Mouse (Mus musculus) testis, adult 10 weeks (tissue): ENCODE results near the gene Porcn. TPM values are rescaled to one million over a fixed set of nuclear protein-coding genes. Genes with fewer than 3 reads are reported as not detected.

Experiments
- polyA plus RNA-seq: library from polyadenylated mRNA; stranded (reverse); fragments of 350-450 nt; fragmentation: Illumina TruSeq; extraction: RNeasy Lipid Tissue Mini Kit (QIAGEN cat#74804); gene quantifications from one replicate; pipeline ENCODE4 v1.2.3, GENCODE M21; 2014; ENCODE audit warnings: low read depth, low replicate concordance

The Porcn gene
- polyA plus RNA-seq, result 2.8 TPM

GRCm38 (mm10) chrX:8206015-8206693, at the start of gene Porcn:
Porcn (minus strand) TSS chrX:8206525.

GRCm38 (mm10) chrX:8252334-8253285, 46.3 kb upstream of the Porcn start, which contains the start of gene Ftsj1:
Ftsj1 (minus strand) TSS chrX:8252406.

GRCm38 (mm10) chrX:8193419-8193723, 13.0 kb downstream of the Porcn start, which contains the start of gene Ebp:
Ebp (minus strand) TSS chrX:8193512.

DNA sequence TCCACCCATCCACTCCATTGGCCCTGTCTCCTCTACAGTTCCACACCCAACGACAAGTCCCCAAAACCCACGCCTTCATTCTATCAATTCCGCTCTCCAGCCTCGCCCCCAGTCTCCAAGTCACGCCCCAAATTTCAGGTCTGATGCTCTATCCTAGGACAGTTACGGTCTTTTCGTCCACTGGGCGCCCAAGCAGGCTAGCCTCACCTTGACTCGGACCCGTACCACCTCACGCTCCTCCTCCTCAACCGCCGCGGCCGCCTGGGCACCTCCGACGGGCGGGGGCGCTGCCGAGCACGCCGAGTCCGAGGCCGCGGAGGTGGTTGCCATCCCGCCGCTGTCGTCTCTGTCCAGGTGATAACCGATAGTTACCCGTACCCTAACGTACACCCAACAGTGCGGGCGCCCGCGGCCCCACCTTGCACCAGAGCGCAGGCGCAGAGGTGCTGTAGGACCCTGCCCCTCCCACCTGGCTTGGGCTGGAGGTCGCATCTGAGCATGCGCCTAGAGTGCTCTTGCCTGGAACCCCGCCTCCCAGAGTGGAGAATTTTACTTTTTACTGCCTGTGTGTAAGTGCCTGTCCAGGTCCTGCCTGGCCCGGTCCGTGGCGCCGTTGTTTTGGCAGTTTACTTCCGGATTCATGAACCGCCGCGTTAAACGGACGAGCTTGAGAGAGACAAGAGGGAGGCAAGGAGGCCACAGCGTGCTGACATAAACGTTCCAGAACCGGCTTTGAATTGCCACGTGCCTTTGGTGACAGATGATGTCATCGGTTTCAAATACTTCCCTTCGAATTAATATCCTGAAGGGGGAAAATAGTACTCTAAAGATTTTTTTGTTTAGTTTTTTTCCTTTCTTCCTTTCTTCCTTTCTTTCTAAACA, 30.6 kb downstream of the Porcn start, which contains the start of gene Tbc1d25:
Gene Tbc1d25, minus strand, starts transcription at position 678 of the 882 bp plus-strand sequence.

GRCm38 (mm10) chrX:8145153-8145991, 61.0 kb downstream of the Porcn start, which contains the start of gene Rbm3:
Rbm3 (minus strand) TSS chrX:8145880.

Other genes starting within 250 kb of the Porcn start
- 3.4 TPM for gene Gata1, start 228.5 kb downstream of the Porcn start, polyA plus RNA-seq
- 0.62 TPM for gene Glod5, start 188.0 kb downstream of the Porcn start, polyA plus RNA-seq
- 8.2 TPM for gene Suv39h1, start 131.8 kb downstream of the Porcn start, polyA plus RNA-seq
- gene Was, start 116.0 kb downstream of the Porcn start, polyA plus RNA-seq, result 0.10 TPM
- 10.0 TPM for gene Wdr13, start 73.6 kb downstream of the Porcn start, polyA plus RNA-seq
- gene Rbm3, start 60.6 kb downstream of the Porcn start, polyA plus RNA-seq, result 99.1 TPM
- 0.59 TPM for gene Tbc1d25, start 30.3 kb downstream of the Porcn start, polyA plus RNA-seq
- gene Ebp, start 13.0 kb downstream of the Porcn start, polyA plus RNA-seq, result 9.1 TPM
- gene Ftsj1, start 45.9 kb upstream of the Porcn start, polyA plus RNA-seq, result 2.8 TPM
- gene Slc38a5, start 64.6 kb upstream of the Porcn start, polyA plus RNA-seq, result 3.0 TPM
- 1.8 TPM for gene Ssxb10, start 120.9 kb upstream of the Porcn start, polyA plus RNA-seq
- not detected for gene Ssxb9, start 160.5 kb upstream of the Porcn start, polyA plus RNA-seq
- 20.1 TPM for gene Ssxb1, start 206.8 kb upstream of the Porcn start, polyA plus RNA-seq